Mouse (Mus musculus) embryo, embryonic 9.5 days (tissue): ENCODE measurements around the gene Ankrd28.

ENCODE experiments used
- DNase-seq: peaks from one replicate; pipeline ENCODE4 v3.0.0-alpha.2; 2017; ENCODE audit errors: extremely low spot score

The Ankrd28 gene

GRCm38 (mm10) chr14:31651206-31651605, 179.2 kb downstream of the Ankrd28 start:
- DNase-seq: no peak

- no peak for DNase-seq
These were observed 180.1 kb downstream of the Ankrd28 start for GRCm38 (mm10) chr14:31650347-31650746.
